Mouse (Mus musculus) midbrain, embryonic 12.5 days (tissue): Measurements from ENCODE around the gene Brca1. TPM values are rescaled to one million over a fixed set of nuclear protein-coding genes. Genes with fewer than 3 reads are reported as not detected.
A peak's percentile ranks its signal among the peaks of the same experiment; 100 is the strongest.

Source experiments
- ATAC-seq: fragments of 200-750 bp; cut with Nextera tagmentation; 2 replicates; pipeline ENCODE4 v1.8.0; 2017; ENCODE audit warnings: low read depth, moderate TSS enrichment, moderate library complexity; ENCODE audit not compliant: low FRiP score
- H3K27ac ChIP-seq: fragments of 300-500 bp; sonication (generic); replicated peaks from 2 replicates; pipeline ENCODE4 v1.5.1; 2016; ENCODE audit warnings: mild to moderate bottlenecking
- H3K27me3 ChIP-seq: fragments of 300-500 bp; sonication (generic); 2 replicates; pipeline ENCODE4 v1.6.1; 2016; ENCODE audit warnings: mild to moderate bottlenecking
- H3K36me3 ChIP-seq: fragments of 300-500 bp; sonication (generic); 2 replicates; pipeline ENCODE4 v1.6.1; 2016
- H3K4me1 ChIP-seq: fragments of 300-500 bp; sonication (generic); 2 replicates; pipeline ENCODE4 v1.6.1; 2016
- H3K4me2 ChIP-seq: fragments of 300-500 bp; sonication (generic); replicated peaks from 2 replicates; pipeline ENCODE4 v1.6.1; 2016; ENCODE audit warnings: mild to moderate bottlenecking, moderate library complexity
- H3K4me3 ChIP-seq: fragments of 300-500 bp; sonication (generic); 2 replicates; pipeline ENCODE4 v1.5.1; 2016; ENCODE audit warnings: mild to moderate bottlenecking
- H3K9ac ChIP-seq: fragments of 300-500 bp; sonication (generic); replicated peaks from 2 replicates; pipeline ENCODE4 v1.6.1; 2016; ENCODE audit warnings: mild to moderate bottlenecking, moderate library complexity
- H3K9me3 ChIP-seq: fragments of 300-500 bp; sonication (generic); 2 replicates; pipeline ENCODE4 v1.6.1; 2016; ENCODE audit warnings: mild to moderate bottlenecking
- WGBS: fragments of 180-500 bp; shearing (Covaris S2); methylation state at CpG from one replicate; pipeline ENCODE4 v1.1.7; 2016; 5-methylcytosine and 5-hydroxymethylcytosine counted together
- polyA plus RNA-seq: library from polyadenylated mRNA; unstranded; fragments of >200 nt; fragmentation: Nextera tagmentation; extraction: Ambion mirVana; gene quantifications from 2 replicates; pipeline ENCODE4 v1.2.1, GENCODE M21; 2016

Brca1 gene
- polyA plus RNA-seq, 1 experiment from 2014 or later: 16.1 TPM

DNA sequence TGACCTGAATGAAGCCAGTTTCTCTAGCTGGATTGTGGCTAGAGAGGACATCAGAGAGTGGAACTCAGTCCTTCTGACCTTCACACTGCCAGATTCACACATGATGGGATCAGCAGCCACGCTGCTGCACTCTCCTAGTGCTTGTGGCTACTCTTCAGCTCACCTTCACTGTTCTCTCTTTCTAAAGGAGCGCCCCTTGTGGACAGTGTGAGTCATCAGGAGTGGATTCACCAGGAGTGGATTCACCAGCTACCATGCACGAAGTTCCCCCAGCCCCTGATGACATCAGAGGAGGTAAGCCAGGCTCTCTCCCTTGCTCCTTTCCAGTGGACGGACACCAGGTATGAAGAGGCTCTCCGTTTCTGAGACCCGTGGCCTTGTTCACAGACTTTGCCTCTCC lies 24.4 kb upstream of the Brca1 start:
- peaks cover 97% of the 10 kb centered on the region for H3K36me3 ChIP-seq
- ATAC-seq: no peak
- H3K27ac ChIP-seq: no peak overlapping the region
- H3K9ac ChIP-seq: no peak overlapping the region
- H3K4me2 ChIP-seq: no peak overlapping the region
- no peaks in the 10 kb centered on the region for H3K4me1 ChIP-seq
- H3K9me3 ChIP-seq: no peaks in the 10 kb centered on the region
- H3K27me3 ChIP-seq: no peaks in the 10 kb centered on the region
- 80% methylated on average over 6 of the region's 6 CpGs for WGBS
- H3K4me3 ChIP-seq: no peak overlapping the region

DNA sequence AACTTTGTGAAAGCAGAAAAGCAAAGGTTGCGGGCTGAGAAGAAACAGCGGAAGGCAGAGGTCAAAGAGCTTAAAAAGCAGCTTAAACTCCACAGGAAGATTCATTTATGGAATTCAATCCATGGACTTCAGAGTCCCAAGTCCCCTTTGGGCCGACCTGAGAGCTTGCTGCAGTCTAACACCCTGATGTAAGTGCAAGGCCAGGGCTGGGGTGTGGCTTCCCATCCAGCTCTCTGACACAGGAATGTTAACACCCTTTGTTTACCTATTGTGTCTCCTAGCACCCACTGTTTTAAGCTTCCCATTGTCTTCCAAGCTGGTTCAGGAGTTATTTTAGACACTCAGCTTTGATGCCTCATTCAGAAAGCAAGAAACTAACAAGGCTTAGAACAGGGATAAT lies 16.7 kb upstream of the Brca1 start:
- H3K27me3 ChIP-seq: no peaks in the 10 kb centered on the region
- no peaks in the 10 kb centered on the region for H3K9me3 ChIP-seq
- no peak overlapping the region for H3K4me2 ChIP-seq
- H3K27ac ChIP-seq: no peak overlapping the region
- no peak overlapping the region for H3K4me3 ChIP-seq
- no peak for ATAC-seq
- H3K36me3 ChIP-seq: peaks cover 88% of the 10 kb centered on the region
- H3K4me1 ChIP-seq: no peaks in the 10 kb centered on the region
- whole genome bisulfite sequencing: 81% methylated on average over 3 of the region's 3 CpGs
- no peak overlapping the region for H3K9ac ChIP-seq

DNA sequence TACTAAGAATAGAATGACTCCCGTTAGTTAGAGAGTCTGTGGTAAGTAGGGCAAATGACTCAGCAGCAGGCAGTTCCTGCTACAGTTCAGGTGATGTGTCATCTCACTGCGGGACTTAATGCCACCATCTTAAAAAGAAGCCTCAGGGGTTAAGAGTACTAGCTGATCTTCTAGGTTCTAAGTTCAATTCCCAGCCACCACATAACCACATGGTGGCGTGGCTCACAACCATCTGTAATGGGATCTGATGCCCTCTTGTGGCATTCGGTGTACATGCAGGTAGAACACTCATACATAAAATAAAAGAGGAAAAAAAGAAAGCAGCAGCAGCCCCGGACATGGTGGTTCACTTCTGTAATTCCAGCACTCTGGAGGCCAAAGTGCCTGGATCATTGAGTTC lies 10.6 kb upstream of the Brca1 start:
- ATAC-seq: no peak
- Histone ChIP-seq H3K4me1 (no peaks in the 10 kb centered on the region), H3K36me3 (peaks cover 68% of the 10 kb centered on the region), H3K9ac (no peak overlapping the region), H3K9me3 (no peaks in the 10 kb centered on the region), H3K27ac (no peak overlapping the region), H3K27me3 (no peaks in the 10 kb centered on the region), H3K4me3 (no peak overlapping the region), H3K4me2 (no peak overlapping the region)
- WGBS: 39% methylated on average over 5 of the region's 5 CpGs

DNA sequence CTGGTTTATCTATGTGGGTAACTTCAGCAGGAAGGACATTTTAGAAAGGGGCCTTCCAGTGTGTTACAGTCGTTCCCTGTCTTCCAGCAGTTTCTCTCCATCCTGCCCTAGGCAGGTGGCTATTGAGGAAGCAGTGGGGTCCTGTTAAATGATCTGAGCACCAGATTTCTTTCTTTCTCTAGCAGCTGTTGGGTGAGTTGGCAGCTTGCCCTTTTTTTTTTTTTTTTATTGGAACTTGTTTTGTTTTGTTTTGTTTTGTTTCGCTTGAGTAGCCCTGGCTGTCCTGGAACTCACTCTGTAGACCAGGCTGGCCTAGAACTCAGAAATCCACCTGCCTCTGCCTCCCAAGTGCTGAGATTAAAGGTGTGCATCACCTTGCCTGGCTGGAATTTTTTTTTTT lies 5.2 kb upstream of the Brca1 start:
- H3K27me3 ChIP-seq: no peaks in the 10 kb centered on the region
- WGBS: 93% methylated on average over 2 of the region's 2 CpGs
- H3K27ac ChIP-seq: no peak overlapping the region
- H3K9me3 ChIP-seq: no peaks in the 10 kb centered on the region
- ATAC-seq: no peak
- peaks cover 44% of the 10 kb centered on the region for H3K36me3 ChIP-seq
- no peak overlapping the region for H3K4me2 ChIP-seq
- H3K9ac ChIP-seq: no peak overlapping the region
- peaks cover 15% of the 10 kb centered on the region for H3K4me1 ChIP-seq
- no peak overlapping the region for H3K4me3 ChIP-seq

DNA sequence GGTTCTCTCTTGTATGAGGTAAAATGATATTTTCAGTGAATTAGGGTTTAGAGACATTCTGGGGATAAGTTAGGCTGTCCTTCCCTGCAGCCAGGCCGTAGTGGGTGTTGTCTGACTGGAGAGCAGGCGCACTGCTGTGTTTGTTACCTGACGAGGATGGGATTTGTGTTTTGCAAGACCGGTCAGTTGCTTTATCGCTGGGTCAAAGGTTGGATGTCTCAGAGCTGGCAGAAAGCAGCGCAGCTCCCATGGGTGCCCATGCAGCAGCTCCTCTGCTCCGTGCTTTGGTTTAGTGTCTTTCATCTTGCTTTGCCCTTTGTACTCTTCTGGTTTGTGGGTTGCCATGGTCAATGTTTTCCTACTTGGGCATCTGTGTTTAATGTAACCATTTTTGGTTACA lies 4.8 kb upstream of the Brca1 start:
- Histone ChIP-seq H3K4me1 (peaks cover 15% of the 10 kb centered on the region), H3K27me3 (no peaks in the 10 kb centered on the region), H3K27ac (no peak overlapping the region), H3K4me3 (no peak overlapping the region), H3K36me3 (peaks cover 43% of the 10 kb centered on the region), H3K9me3 (no peaks in the 10 kb centered on the region), H3K9ac (no peak overlapping the region), H3K4me2 (no peak overlapping the region)
- no peak for ATAC-seq
- 92% methylated on average over 7 of the region's 7 CpGs for WGBS

DNA sequence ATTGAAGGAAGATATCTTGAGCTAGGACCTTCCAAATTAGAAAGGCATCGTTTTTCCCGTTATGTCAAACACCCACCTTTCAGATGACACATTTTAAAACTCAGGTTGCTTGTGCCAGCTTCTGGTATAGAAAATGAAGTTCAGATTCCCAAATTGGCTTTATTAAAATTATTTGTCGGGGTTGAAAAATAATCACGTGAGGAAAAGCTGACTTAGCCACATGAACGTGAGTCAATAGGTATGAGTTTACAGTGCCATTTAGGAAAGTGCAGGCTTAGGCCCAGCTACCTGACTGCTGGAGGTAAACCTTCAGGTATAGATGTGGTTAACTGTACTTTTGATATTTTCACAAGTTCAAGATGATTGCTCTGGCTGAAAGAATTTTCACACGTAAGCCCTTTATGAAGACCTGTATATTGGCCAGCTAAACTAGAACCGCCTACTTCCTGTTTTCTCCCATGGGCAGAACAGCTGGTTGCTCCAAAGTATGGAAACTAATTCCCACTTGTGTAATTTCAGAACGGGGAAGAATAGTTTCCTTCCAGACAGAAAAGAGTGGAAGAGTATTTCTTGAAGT lies 1.7 kb upstream of the Brca1 start:
- Histone ChIP-seq H3K9me3 (no peaks in the 10 kb centered on the region), H3K9ac (peak overlapping the region; percentile 75), H3K36me3 (peaks cover 21% of the 10 kb centered on the region), H3K4me1 (peaks cover 25% of the 10 kb centered on the region), H3K27me3 (no peaks in the 10 kb centered on the region), H3K4me2 (peak overlapping the region; percentile 65), H3K4me3 (peak overlapping the region; percentile 63), H3K27ac (peak overlapping the region; percentile 88)
- 28% methylated on average over 8 of the region's 8 CpGs for WGBS
- no peak for ATAC-seq

DNA sequence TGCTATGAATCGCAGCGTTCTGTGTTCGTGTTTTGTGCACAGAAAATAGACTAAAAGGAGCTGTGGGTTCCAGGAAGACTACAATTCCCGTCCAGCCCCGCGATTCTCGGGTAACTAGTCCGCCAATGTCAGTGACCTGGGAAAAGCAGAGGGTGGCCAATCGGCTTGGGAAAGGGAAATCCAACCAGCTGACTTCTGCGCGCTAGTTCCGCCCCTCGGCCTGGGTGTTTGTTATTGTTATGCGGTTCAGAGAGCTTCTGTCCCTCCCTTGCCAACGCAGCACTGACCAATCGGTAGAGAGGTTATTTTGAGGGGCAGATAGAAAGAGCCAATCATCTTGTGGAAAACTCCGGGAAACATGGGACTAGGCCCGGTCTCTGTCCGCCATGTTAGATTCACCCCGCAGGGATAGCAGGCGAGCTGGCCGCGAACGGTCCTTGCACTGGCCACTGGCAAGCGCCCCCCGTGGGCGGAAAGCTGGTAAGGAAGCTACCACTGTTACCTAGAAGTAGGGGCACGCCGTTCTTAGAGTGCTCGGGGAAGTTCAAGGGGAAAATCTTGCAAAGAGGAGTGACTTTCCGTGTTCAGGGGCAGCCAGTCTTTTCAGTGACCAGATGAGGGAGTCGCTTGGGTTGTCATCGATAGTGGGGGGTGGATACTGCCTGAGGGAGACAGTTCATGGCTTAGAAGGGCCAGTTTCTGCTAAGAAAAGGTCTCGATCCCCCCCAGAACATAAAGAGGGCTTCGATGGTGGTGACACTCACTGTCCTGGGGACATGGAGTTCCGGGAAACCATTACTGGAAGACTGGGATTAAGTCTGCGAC lies 933 bp upstream of the Brca1 start:
- H3K27ac ChIP-seq: peak overlapping the region; percentile 93
- peaks cover 18% of the 10 kb centered on the region for H3K36me3 ChIP-seq
- H3K27me3 ChIP-seq: no peaks in the 10 kb centered on the region
- ATAC-seq: peak; percentile 97
- H3K4me1 ChIP-seq: peaks cover 25% of the 10 kb centered on the region
- no peaks in the 10 kb centered on the region for H3K9me3 ChIP-seq
- peak overlapping the region; percentile 75 for H3K9ac ChIP-seq
- H3K4me3 ChIP-seq: peak overlapping the region; percentile 63
- H3K4me2 ChIP-seq: peak overlapping the region; percentile 65
- WGBS: under 1% methylated on average over 37 of the region's 37 CpGs

DNA sequence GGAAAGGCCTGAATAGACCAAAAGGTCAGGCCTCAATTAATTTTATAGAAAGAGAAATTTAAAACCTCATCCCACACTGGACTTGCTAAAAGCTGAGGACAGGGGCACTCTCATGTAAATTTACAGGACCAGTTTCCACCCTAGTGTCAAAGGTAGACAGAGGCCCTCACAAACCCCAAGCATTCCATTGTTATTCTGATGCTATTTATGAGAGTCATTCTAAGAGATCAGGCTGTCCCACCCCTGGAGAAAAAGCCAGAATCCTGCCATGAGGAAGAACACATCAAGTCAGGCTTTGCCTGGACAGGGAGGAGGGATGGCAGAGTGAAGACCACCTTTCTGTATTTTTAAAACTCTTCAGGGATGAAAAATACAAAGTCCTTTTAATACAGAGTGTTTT lies 3.2 kb downstream of the Brca1 start:
- no peaks in the 10 kb centered on the region for H3K27me3 ChIP-seq
- 0 out of 2 replicates have a peak, but pooled peaks cover 7% of the 10 kb centered on the region for H3K36me3 ChIP-seq
- no peaks in the 10 kb centered on the region for H3K9me3 ChIP-seq
- H3K9ac ChIP-seq: no peak overlapping the region
- H3K4me2 ChIP-seq: no peak overlapping the region
- peaks cover 13% of the 10 kb centered on the region for H3K4me1 ChIP-seq
- ATAC-seq: no peak
- no peak overlapping the region for H3K4me3 ChIP-seq
- no peak overlapping the region for H3K27ac ChIP-seq

DNA sequence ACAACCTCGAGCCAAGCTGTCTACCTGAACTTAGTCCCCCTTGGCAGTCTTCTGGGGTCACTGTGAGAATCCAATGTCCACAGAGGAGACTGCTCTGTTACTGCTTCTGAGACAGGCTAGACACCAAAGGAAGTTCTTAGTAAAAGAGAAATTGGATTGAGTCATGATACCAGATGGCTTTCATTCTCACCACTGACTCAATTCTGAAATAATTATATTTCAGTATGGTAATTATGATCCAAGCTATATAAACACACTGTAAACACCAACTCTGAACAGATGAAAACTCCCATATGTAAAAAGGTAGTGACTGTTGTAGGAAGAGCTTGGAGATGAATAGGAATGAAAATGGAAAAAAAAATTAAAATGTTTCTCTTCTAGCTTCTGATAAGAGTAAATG lies 7.6 kb downstream of the Brca1 start:
- H3K9ac ChIP-seq: no peak overlapping the region
- H3K27ac ChIP-seq: no peak overlapping the region
- ATAC-seq: no peak
- H3K36me3 ChIP-seq: peaks cover 20% of the 10 kb centered on the region
- H3K27me3 ChIP-seq: no peaks in the 10 kb centered on the region
- no peak overlapping the region for H3K4me3 ChIP-seq
- H3K4me2 ChIP-seq: no peak overlapping the region
- 0 out of 2 replicates have a peak, but pooled peaks cover 5% of the 10 kb centered on the region for H3K4me1 ChIP-seq
- 89% methylated on average over 1 of the region's 1 CpGs for WGBS
- H3K9me3 ChIP-seq: no peaks in the 10 kb centered on the region

DNA sequence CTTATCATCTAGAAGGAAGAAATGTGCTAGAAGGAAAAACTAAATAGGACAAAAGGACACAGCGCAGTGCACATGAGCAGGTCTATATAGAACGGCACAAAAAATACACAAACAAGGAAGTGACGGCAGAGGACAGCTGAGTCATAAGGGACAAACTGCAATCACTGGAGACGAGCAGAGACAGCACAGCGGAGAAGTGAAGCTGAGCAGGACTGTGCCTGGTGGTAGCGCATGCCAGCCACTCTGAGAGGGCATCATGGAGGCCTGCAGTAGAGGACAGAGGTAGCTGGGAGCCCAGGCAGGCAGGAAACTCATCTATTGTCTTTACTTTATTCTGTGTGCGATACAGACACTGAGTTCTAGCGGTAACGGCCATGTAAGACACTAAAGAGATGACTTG lies 8.2 kb downstream of the Brca1 start:
- Histone ChIP-seq H3K4me3 (no peak overlapping the region), H3K36me3 (peaks cover 21% of the 10 kb centered on the region), H3K9ac (no peak overlapping the region), H3K9me3 (no peaks in the 10 kb centered on the region), H3K4me1 (0 out of 2 replicates have a peak, but pooled peaks cover 5% of the 10 kb centered on the region), H3K4me2 (no peak overlapping the region), H3K27me3 (no peaks in the 10 kb centered on the region), H3K27ac (no peak overlapping the region)
- ATAC-seq: no peak
- WGBS: 87% methylated on average over 9 of the region's 9 CpGs

DNA sequence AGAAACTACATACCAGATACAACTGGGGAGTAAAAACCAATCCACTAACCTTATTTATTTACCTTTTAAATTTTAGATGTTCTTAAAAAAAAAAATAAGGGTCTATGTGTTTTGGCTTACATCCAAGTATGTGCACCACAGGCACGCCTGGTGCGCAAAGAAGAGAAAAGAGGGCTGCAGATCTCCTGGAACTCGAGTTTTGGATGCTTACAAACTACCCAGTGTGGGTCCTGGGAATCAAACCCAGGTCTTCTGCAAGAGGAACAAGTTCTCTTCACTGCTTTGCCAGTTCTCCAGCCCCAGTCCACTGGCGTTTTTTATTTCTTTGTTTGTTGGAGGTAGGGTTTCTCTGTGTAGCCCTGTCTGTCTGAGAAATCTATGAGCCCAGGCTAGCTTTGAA lies 25.1 kb downstream of the Brca1 start:
- Histone ChIP-seq H3K27ac (no peak overlapping the region), H3K27me3 (no peaks in the 10 kb centered on the region), H3K4me2 (no peak overlapping the region), H3K4me1 (no peaks in the 10 kb centered on the region), H3K4me3 (no peak overlapping the region), H3K9me3 (no peaks in the 10 kb centered on the region), H3K9ac (no peak overlapping the region), H3K36me3 (peaks cover 45% of the 10 kb centered on the region)
- WGBS: 90% methylated on average over 4 of the region's 4 CpGs
- no peak for ATAC-seq

DNA sequence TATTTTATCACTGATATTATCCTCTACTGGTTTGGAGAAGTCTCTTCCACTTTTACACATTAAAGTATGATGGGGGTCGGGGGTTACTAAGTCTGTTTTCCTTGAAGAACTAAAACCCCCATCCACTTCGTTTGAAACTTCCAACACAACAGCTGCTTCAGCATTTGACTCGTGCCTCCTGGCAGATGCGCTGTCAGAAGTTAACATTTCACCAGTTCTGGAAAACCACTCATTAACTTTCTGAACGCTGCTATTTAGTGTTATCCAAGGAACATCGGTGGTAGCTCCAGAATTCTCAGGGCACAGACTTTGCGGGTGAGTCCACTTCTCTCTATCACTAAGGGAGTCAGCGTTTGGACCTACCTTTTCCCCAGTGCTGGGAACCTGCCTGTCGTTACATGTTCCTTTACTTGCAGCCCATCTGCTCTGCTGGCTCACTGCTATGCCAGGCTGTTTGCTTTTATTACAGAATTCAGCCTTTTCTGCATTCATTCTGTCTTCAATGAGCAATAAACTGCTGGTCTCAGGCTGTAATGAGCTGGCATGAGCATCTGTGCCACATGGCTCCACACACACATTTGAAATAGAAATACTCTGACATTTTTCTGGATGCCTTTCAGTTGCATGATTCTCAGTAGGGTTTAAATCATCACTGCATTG lies 25.7 kb downstream of the Brca1 start:
- H3K36me3 ChIP-seq: peaks cover 43% of the 10 kb centered on the region
- no peak overlapping the region for H3K4me3 ChIP-seq
- no peaks in the 10 kb centered on the region for H3K9me3 ChIP-seq
- WGBS: 91% methylated on average over 9 of the region's 9 CpGs
- no peak overlapping the region for H3K27ac ChIP-seq
- ATAC-seq: no peak
- no peaks in the 10 kb centered on the region for H3K27me3 ChIP-seq
- no peaks in the 10 kb centered on the region for H3K4me1 ChIP-seq
- no peak overlapping the region for H3K4me2 ChIP-seq
- H3K9ac ChIP-seq: no peak overlapping the region
